Mouse (Mus musculus) bone marrow macrophage, adult 2 months (primary cell): ENCODE data around the gene Pex11b.

ENCODE experiments used
- CTCF ChIP-seq: IDR thresholded peaks from 2 replicates; pipeline ENCODE4 v1.5.1; 2012; ENCODE audit warnings: low read depth, mild to moderate bottlenecking, low read length, moderate library complexity
- POLR2A ChIP-seq: IDR thresholded peaks from 2 replicates; pipeline ENCODE4 v1.6.1; 2012; ENCODE audit warnings: mild to moderate bottlenecking, low read depth, low read length, borderline replicate concordance

GRCm38 (mm10) chr3:96599411-96599810 is 35.8 kb upstream of the Pex11b start:
- TF ChIP-seq POLR2A (no peak), CTCF (no peak)
